17 mouse cellular contexts compared by ENCODE assay signal in the genomic region with DNA sequence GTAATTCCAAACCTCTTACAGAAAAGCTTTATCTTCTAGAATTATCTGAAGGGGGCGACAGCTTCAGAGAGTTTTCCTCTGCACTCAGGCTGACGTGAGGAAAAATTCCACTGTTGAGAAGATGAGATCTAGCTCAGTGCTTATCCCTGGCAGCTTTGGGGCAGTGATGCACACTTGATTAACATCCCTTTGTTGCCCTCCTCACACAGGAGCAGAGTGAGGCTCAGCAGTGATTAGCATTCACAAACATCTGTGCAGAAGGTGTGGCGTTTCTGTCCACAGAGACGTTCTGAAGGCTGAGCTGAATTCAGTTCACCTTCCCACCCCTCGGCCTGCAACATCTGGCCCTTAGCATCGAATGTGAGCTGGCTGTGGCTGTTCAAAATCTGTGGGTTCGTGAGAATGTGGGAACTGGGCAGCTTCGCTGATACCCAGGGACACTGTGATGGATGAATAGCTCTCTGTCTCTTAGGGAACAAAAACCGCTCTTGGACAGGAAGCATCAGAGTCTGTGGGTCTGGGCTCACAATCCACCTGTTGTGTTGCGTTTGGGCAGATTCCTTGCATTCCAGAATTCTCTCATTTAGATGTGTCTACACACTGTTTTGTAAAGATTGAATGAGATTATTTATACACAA.
DNase-seq lines count a peak whose midpoint lies in the region; ATAC-seq lines count a peak whose summit lies in the region.
"Had no signal": no experiment of that assay in that cellular context is flagged by ENCODE, and none has a peak within 500 bp of the region (broad histone marks: within the 10 kb centered on the region; RNA-seq: fewer than 3 reads in every experiment).

No protein-coding gene starts in this region.

- H3K27ac ChIP-seq in forebrain, embryonic 12.5 days: peak overlapping the region; percentile 43; the same call in 1 of the 2 replicates
- H3K27ac ChIP-seq in forebrain, embryonic 13.5 days: no peak overlapping the region; the same call in 1 of the 2 replicates
- no peak overlapping the region; the same call in 1 of the 2 replicates for H3K27ac ChIP-seq in midbrain, embryonic 12.5 days (replicated peaks)
- H3K27ac ChIP-seq: embryonic facial prominence, embryonic 15.5 days; limb, embryonic 10.5 days had no signal

- H3K9me3 ChIP-seq in forebrain, embryonic 12.5 days: no peaks in the 10 kb centered on the region
- no peaks in the 10 kb centered on the region for H3K9me3 ChIP-seq in forebrain, embryonic 13.5 days (replicated peaks)
- H3K9me3 ChIP-seq in midbrain, embryonic 12.5 days: no peaks in the 10 kb centered on the region
- H3K9me3 ChIP-seq: embryonic facial prominence, embryonic 15.5 days; limb, embryonic 10.5 days had no signal

- ATAC-seq in forebrain, embryonic 12.5 days (ENCODE audit: low FRiP score): peak; percentile 28; the same call in 1 of the 2 replicates
- ATAC-seq in forebrain, embryonic 13.5 days: no peak
- ATAC-seq in midbrain, embryonic 12.5 days (ENCODE audit: low FRiP score, low read depth): peak; percentile 59; the same call in 1 of the 2 replicates
- no peak for ATAC-seq in activated CD4-positive, CD25-positive, alpha-beta regulatory T cell, adult 4 months

- H3K9ac ChIP-seq in forebrain, embryonic 12.5 days: no peak overlapping the region
- no peak overlapping the region for H3K9ac ChIP-seq in forebrain, embryonic 13.5 days
- H3K9ac ChIP-seq in midbrain, embryonic 12.5 days (replicated peaks): no peak overlapping the region
- H3K9ac ChIP-seq: embryonic facial prominence, embryonic 15.5 days had no signal

- H3K36me3 ChIP-seq in forebrain, embryonic 12.5 days (replicated peaks): no peaks in the 10 kb centered on the region
- H3K36me3 ChIP-seq in forebrain, embryonic 13.5 days (ENCODE audit: poor library complexity, severe bottlenecking): no peaks in the 10 kb centered on the region
- no peaks in the 10 kb centered on the region for H3K36me3 ChIP-seq in midbrain, embryonic 12.5 days
- H3K36me3 ChIP-seq: embryonic facial prominence, embryonic 15.5 days; limb, embryonic 10.5 days had no signal

- H3K4me2 ChIP-seq in forebrain, embryonic 12.5 days: peak overlapping the region; percentile 6; the same call in 1 of the 2 replicates
- no peak overlapping the region for H3K4me2 ChIP-seq in forebrain, embryonic 13.5 days
- H3K4me2 ChIP-seq in midbrain, embryonic 12.5 days (replicated peaks): 0 out of 2 replicates have a peak overlapping the region, but pooled peaks have one; percentile 9
- H3K4me2 ChIP-seq: embryonic facial prominence, embryonic 15.5 days; liver, embryonic 11.5 days had no signal

- H3K27me3 ChIP-seq in forebrain, embryonic 12.5 days: no peaks in the 10 kb centered on the region
- H3K27me3 ChIP-seq in forebrain, embryonic 13.5 days: no peaks in the 10 kb centered on the region
- H3K27me3 ChIP-seq in midbrain, embryonic 12.5 days: no peaks in the 10 kb centered on the region
- H3K27me3 ChIP-seq: CH12.LX had no signal

- H3K4me3 ChIP-seq in forebrain, embryonic 12.5 days (replicated peaks): no peak overlapping the region
- H3K4me3 ChIP-seq in forebrain, embryonic 13.5 days: no peak overlapping the region
- H3K4me3 ChIP-seq in midbrain, embryonic 12.5 days: no peak overlapping the region
- H3K4me3 ChIP-seq: embryonic facial prominence, embryonic 15.5 days; limb, embryonic 10.5 days had no signal

- 16% methylated on average over 10 of the region's 10 CpGs for WGBS in forebrain, embryonic 12.5 days
- WGBS in forebrain, embryonic 13.5 days: 18% methylated on average over 10 of the region's 10 CpGs
- WGBS in midbrain, embryonic 12.5 days: 19% methylated on average over 10 of the region's 10 CpGs

- peak; percentile 41 to 53 for DNase-seq in right cerebral cortex, postnatal 10 days (ENCODE audit: low spot score in 2 of 2)
- no peak for DNase-seq in right cerebral cortex, adult 18-20 months
- DNase-seq in urinary bladder, postnatal 36 days (ENCODE audit: low spot score in 2 of 2): no peak
- no peak for DNase-seq in adrenal gland, adult 18-20 months (ENCODE audit: low spot score in 2 of 2)
- DNase-seq: cerebellum, postnatal 10 days; kidney, adult 9 months; lung, adult 2 months; lung, postnatal 36 days; thymus, postnatal 36 days had no signal

- H3K4me1 ChIP-seq in forebrain, embryonic 12.5 days: peaks cover 44% of the 10 kb centered on the region
- H3K4me1 ChIP-seq in forebrain, embryonic 13.5 days: peaks cover 33% of the 10 kb centered on the region
- H3K4me1 ChIP-seq in midbrain, embryonic 12.5 days: peaks cover 41% of the 10 kb centered on the region

Comparison
In these comparisons a context has a peak if more than half of its experiments do, and no peak if none do; other contexts are left out.
1. ATAC-seq: peak in forebrain, embryonic 12.5 days (single experiment) and midbrain, embryonic 12.5 days (single experiment); none in forebrain, embryonic 13.5 days (single experiment) and activated CD4-positive, CD25-positive, alpha-beta regulatory T cell, adult 4 months (single experiment).
2. DNase-seq: peak in right cerebral cortex, postnatal 10 days (2 of 2); none in right cerebral cortex, adult 18-20 months (single experiment), urinary bladder, postnatal 36 days (0 of 2) and adrenal gland, adult 18-20 months (0 of 2).